Mouse (Mus musculus) kidney, embryonic 14.5 days (tissue): Measurements from ENCODE around the gene Topaz1. TPM values are rescaled to one million over a fixed set of nuclear protein-coding genes. Genes with fewer than 3 reads are reported as not detected.
"Not testable (repeated sequence)": the region's sequence is repeated elsewhere in the genome, so short reads cannot be mapped to it uniquely, and the experiment has no call there.

Experiments
- ATAC-seq: fragments of 200-750 bp; cut with Nextera tagmentation; 2 replicates; pipeline ENCODE4 v1.8.0; 2017; ENCODE audit warnings: moderate number of reproducible peaks, mild to moderate bottlenecking, moderate TSS enrichment, moderate library complexity; ENCODE audit not compliant: low FRiP score, low TSS enrichment
- H3K27ac ChIP-seq: fragments of 300-500 bp; sonication (generic); 2 replicates; pipeline ENCODE4 v1.5.1; 2014; ENCODE audit warnings: low read depth, mild to moderate bottlenecking, low read length, moderate library complexity, mixed read lengths
- H3K27me3 ChIP-seq: fragments of 300-500 bp; sonication (generic); 2 replicates; pipeline ENCODE4 v1.6.1; 2014; ENCODE audit warnings: mild to moderate bottlenecking, low read length; ENCODE audit not compliant: control insufficient read depth, insufficient read depth
- H3K36me3 ChIP-seq: fragments of 300-500 bp; sonication (generic); 2 replicates; pipeline ENCODE4 v1.6.1; 2014; ENCODE audit warnings: low read length, mixed read lengths; ENCODE audit not compliant: control insufficient read depth, insufficient read depth
- H3K4me1 ChIP-seq: fragments of 300-500 bp; sonication (generic); 2 replicates; pipeline ENCODE4 v1.6.1; 2014; ENCODE audit warnings: low read length, mixed read lengths; ENCODE audit not compliant: control insufficient read depth, insufficient read depth
- H3K4me2 ChIP-seq: fragments of 300-500 bp; sonication (generic); replicated peaks from 2 replicates; pipeline ENCODE4 v1.6.1; 2014; ENCODE audit warnings: low read depth, mild to moderate bottlenecking, low read length
- H3K4me3 ChIP-seq: fragments of 300-500 bp; sonication (generic); 2 replicates; pipeline ENCODE4 v1.5.1; 2014; ENCODE audit warnings: mild to moderate bottlenecking, low read length
- H3K9ac ChIP-seq: fragments of 300-500 bp; sonication (generic); 2 replicates; pipeline ENCODE4 v1.6.1; 2014; ENCODE audit warnings: low read depth, mild to moderate bottlenecking, low read length, moderate library complexity
- H3K9me3 ChIP-seq: fragments of 300-500 bp; sonication (generic); 2 replicates; pipeline ENCODE4 v1.6.1; 2016; ENCODE audit warnings: low read length; ENCODE audit not compliant: control insufficient read depth
- WGBS: fragments of 180-500 bp; shearing (Covaris S2); extraction: QIAGEN DNeasy Blood & Tissue Kit; methylation state at CpG from one replicate; pipeline ENCODE4 v1.1.7; 2014; 5-methylcytosine and 5-hydroxymethylcytosine counted together
- polyA plus RNA-seq: library from polyadenylated mRNA; unstranded; fragments of >200 nt; fragmentation: Nextera tagmentation; extraction: Ambion mirVana; gene quantifications from 2 replicates; pipeline ENCODE4 v1.2.1, GENCODE M21; 2014

Gene Topaz1
- polyA plus RNA-seq, 1 experiment from 2014 or later, result not detected

DNA sequence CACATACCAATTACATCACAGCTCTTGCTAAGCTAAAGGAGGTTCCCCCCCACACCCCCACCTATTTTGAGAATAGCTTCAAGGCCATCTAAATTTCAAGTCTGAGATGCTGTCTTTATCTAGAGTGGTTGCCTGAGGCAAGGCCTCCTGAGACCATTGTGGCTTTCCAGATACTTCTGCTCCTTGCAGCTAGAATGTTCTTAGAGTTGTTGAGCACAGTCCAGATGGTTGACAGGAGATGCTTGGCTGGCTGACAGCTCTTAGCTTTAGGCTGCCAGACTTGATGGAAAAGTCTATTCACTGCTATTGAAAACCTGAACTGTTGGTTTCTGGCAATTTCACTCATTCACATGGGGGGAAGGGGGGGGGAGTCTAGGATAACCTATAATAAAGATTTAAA, 99.0 kb downstream of the Topaz1 start:
- Histone ChIP-seq H3K4me1 (no peaks in the 10 kb centered on the region), H3K36me3 (peaks cover 19% of the 10 kb centered on the region), H3K27me3 (no peaks in the 10 kb centered on the region), H3K9ac (no peak overlapping the region), H3K27ac (no peak overlapping the region), H3K4me2 (no peak overlapping the region), H3K4me3 (no peak overlapping the region), H3K9me3 (peaks cover 8% of the 10 kb centered on the region; the same call in 1 of the 2 replicates)
- no peak for ATAC-seq

DNA sequence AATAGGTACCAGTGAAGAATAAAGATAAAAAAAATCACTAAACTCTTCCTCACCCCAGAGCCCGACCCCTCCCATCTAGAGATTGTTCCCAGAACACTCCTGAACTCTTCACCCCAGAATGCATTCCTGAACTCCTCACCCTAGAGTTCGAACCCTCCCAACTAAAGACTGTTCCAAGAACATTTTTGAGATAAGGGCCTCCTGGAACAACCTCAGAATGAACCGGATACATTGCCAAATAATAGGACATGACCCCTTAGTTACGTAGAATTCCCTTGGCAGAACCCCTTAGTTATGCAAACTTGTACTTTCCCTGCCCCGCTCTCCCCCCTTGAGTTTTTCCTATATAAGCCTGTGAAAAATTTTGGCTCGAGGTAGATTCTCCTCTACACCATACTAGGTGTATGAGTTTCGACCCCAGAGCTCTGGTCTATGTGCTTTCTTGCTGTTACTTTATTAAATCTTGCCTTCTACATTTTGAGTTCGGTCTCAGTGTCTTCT, 100.7 kb downstream of the Topaz1 start:
- not testable (repeated sequence) for H3K9ac ChIP-seq, H3K27ac ChIP-seq, H3K4me2 ChIP-seq, H3K27me3 ChIP-seq, H3K4me3 ChIP-seq, H3K4me1 ChIP-seq, ATAC-seq
- Histone ChIP-seq H3K9me3 (peaks cover 13% of the 10 kb centered on the region), H3K36me3 (peaks cover 36% of the 10 kb centered on the region)
- 88% methylated on average over 7 of the region's 8 CpGs for WGBS

Other genes starting within 250 kb of the Topaz1 start
- gene Tcaim, start 58.2 kb downstream of the Topaz1 start, polyA plus RNA-seq, result 3.9 and 6.3 TPM in 2 replicates
- 0.37 TPM in 2 replicates for gene Gm35549, start 96.7 kb downstream of the Topaz1 start, polyA plus RNA-seq
- gene Zfp445, start 118.7 kb downstream of the Topaz1 start, polyA plus RNA-seq, result 28.2 and 66.0 TPM in 2 replicates
- gene Zkscan7, start 138.3 kb downstream of the Topaz1 start, polyA plus RNA-seq, result 3.3 and 3.6 TPM in 2 replicates
- gene Zfp105, start 175.7 kb downstream of the Topaz1 start, polyA plus RNA-seq, result 20.8 and 28.6 TPM in 2 replicates
- 34.8 and 49.5 TPM in 2 replicates for gene 1110059G10Rik, start 203.7 kb downstream of the Topaz1 start, polyA plus RNA-seq
- 65.5 and 80.9 TPM in 2 replicates for gene Kif15, start 203.7 kb downstream of the Topaz1 start, polyA plus RNA-seq